Mouse (Mus musculus): Measurements from ENCODE around the gene Actr6. TPM values are rescaled to one million over a fixed set of nuclear protein-coding genes. Genes with fewer than 3 reads are reported as not detected.

Actr6 gene
- polyA plus RNA-seq, 1 experiment from 2014 or later, result 47.2 TPM

DNA sequence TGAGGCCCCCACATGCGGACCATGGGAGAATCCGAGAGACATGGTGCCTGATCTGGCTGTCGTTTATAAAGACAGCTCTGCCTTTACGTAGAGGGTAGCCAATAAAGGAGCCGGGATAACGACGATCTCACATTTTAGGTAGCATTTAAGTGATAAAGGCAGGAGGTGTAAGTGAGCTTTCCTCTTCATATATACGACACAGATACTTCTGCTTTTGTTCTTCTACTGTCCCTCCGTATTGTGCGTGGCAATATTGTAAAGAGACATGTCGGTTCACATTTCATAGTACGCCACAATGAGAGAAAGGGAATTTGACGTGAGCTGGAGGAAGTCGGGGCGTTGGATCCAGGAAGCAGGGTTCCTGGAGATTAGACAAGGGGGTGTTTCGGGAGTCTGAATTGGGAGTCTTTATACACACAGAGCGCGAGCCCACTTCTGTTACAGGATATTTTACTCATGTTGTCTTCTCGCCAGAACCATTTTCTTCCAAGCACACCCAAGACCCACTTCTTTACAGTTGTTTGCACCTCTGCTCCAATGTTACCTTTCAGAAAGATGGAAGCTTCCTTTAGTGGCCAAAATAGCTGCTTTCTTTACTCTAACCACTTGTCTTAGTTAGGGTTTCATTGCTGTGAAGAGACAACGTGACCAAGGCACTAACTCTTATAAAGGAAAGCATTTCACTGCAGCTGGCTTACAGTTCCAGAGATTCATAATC is 36.7 kb downstream of the Actr6 start:
- H3K27ac ChIP-seq, result no peak overlapping the region
- H3K4me2 ChIP-seq, result no peak overlapping the region
- ATAC-seq (ENCODE audit: insufficient number of reproducible peaks, insufficient read depth, low FRiP score, low TSS enrichment, low read depth), result no peak
- H3K9ac ChIP-seq, result no peak overlapping the region
- no peak overlapping the region for H3K4me3 ChIP-seq
- no peaks in the 10 kb centered on the region for H3K4me1 ChIP-seq
- 80% methylated on average over 20 of the region's 20 CpGs for WGBS
- H3K27me3 ChIP-seq, result no peaks in the 10 kb centered on the region
- H3K36me3 ChIP-seq, result no peaks in the 10 kb centered on the region
- no peaks in the 10 kb centered on the region for H3K9me3 ChIP-seq

DNA sequence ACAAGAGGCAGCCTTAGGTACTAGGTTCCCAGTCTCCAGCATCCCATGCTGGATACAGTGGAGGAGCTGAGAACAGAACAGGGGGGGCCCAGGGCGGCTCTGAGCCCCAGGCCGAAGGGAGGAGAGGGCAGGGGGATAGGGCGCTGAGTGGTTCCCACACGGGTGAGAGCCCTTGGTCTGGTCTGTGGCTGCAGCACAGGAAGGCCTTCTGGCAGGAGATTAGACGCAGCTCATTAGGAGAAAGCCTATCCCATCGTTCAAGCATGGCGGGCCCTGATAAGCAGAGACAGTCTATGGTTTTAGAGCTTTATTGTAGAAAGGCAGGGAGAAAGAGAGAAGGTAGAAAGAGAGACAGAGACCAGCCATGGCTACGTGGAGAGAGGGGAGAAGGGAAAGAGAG is 42.1 kb downstream of the Actr6 start:
- no peaks in the 10 kb centered on the region; the same call in 1 of the 2 replicates for H3K27me3 ChIP-seq
- H3K9me3 ChIP-seq, result no peaks in the 10 kb centered on the region
- no peaks in the 10 kb centered on the region for H3K36me3 ChIP-seq
- peaks cover 4% of the 10 kb centered on the region for H3K4me1 ChIP-seq
- no peak overlapping the region for H3K27ac ChIP-seq
- H3K4me3 ChIP-seq, result no peak overlapping the region
- no peak overlapping the region for H3K4me2 ChIP-seq
- WGBS, result 47% methylated on average over 8 of the region's 8 CpGs
- no peak overlapping the region for H3K9ac ChIP-seq
- ATAC-seq (ENCODE audit: insufficient number of reproducible peaks, insufficient read depth, low FRiP score, low TSS enrichment, low read depth), result no peak

DNA sequence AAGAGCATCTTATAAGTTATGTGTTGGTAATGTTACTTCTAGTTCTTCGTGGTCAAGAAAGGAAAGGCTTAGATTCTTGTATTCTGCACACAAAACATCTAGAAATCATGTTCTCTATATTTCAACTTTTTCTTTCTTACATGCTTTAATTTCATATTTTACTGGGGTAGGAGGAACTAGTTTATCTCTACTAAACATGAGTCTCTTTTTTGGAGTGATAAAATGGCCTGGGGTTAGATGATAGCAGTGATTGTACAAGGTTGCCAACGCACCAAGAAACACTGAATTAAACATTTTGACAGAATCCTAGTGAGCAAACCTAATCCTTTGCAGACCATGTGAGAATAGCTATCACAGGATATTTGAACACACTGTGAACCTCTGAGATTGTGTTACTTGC is 44.6 kb downstream of the Actr6 start:
- Histone ChIP-seq H3K27ac (no peak overlapping the region), H3K4me1 (peaks cover 7% of the 10 kb centered on the region), H3K4me3 (no peak overlapping the region), H3K9me3 (no peaks in the 10 kb centered on the region), H3K9ac (no peak overlapping the region), H3K27me3 (no peaks in the 10 kb centered on the region; the same call in 1 of the 2 replicates), H3K36me3 (peaks cover 9% of the 10 kb centered on the region; the same call in 1 of the 2 replicates), H3K4me2 (no peak overlapping the region)
- no peak for ATAC-seq (ENCODE audit: insufficient number of reproducible peaks, insufficient read depth, low FRiP score, low TSS enrichment, low read depth)
- WGBS, result 73% methylated on average over 2 of the region's 2 CpGs

DNA sequence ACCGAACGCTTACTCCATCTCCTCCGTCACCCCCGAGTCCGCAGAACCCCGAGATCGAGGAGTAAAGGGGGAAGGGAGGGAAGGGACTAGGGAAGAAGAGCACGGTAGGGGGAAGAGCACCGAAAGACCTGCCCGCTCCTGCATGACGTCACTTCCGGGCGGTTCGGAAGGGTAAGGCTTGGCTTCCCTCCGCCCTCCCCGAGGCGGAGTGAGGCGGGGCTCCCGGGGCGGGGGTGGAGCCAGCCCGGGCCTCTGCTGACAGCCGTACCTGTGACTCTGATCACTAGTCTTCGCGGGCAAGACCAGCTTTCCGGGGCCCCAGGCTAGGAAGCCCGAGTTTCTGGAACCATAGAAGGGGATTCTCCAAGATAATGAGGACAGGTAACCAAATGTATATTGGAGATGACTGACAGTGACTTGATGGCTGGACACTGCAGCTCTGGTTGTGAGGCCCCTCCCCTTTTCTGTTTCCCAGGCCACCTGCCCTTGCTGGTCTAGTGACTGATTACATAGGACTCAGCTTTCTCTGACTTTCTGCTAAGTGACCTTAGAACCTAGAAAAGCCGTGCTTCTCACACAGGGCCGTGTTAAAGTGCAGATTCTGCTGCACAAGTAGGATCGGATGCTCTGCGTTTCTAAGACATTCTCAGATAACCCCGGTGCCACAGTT is 45.8 kb downstream of the Actr6 start, which contains the start of gene Scyl2:
Gene Scyl2 (minus strand): TSS at position 147 of the 670 bp plus-strand sequence.
- H3K4me1 ChIP-seq, result peaks cover 7% of the 10 kb centered on the region
- ATAC-seq (ENCODE audit: insufficient number of reproducible peaks, insufficient read depth, low FRiP score, low TSS enrichment, low read depth), result peak; percentile 96
- peak within 1 kb of the TSS; percentile 96 for H3K9ac ChIP-seq
- peaks cover 9% of the 10 kb centered on the region; the same call in 1 of the 2 replicates for H3K36me3 ChIP-seq
- H3K27ac ChIP-seq, result peak within 1 kb of the TSS; percentile 28; the same call in 1 of the 2 replicates
- H3K4me2 ChIP-seq, result peak within 1 kb of the TSS; percentile 81
- no peaks in the 10 kb centered on the region; the same call in 1 of the 2 replicates for H3K27me3 ChIP-seq
- 6% methylated on average over 31 of the region's 31 CpGs for WGBS
- H3K4me3 ChIP-seq, result peak within 1 kb of the TSS; percentile 98
- no peaks in the 10 kb centered on the region for H3K9me3 ChIP-seq

DNA sequence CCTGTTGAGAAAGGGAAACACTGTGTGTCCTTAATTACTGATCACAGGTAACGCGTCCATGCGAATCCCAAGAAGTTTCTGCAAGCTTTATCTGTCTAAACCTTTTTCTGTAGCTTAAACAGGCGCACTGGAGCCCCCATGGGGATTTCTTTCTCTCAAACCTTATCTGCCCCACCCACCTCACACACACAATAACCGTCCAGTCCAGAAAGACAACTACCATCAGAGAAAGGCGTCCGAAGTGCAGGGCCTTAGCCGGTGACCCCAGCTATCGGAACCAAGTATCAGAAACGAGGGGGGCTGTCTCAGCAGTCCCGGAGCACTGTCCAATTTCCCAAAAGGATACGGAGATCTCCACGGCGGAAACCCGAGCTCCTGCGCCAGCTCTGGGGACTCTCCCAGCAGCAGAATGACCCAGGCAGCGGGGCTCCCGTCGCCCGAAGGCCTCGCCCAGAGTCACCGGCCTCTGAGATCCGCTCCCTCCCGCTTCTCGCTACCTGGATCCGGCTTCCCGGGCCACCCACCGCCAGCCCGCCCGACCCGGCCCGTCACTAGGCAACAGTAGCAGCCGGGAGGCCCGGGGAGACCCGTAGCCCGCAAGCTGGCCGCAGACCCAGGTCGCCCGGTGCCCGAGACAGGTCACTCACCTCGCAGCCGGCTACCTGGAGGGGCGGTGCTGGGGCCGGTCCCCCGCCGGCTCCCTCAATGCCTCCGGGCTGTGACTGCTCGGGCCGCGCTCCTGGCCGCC is 46.5 kb downstream of the Actr6 start:
- WGBS, result 1% methylated on average over 51 of the region's 51 CpGs
- Histone ChIP-seq H3K9me3 (no peaks in the 10 kb centered on the region), H3K27ac (peak overlapping the region; percentile 28; the same call in 1 of the 2 replicates)

DNA sequence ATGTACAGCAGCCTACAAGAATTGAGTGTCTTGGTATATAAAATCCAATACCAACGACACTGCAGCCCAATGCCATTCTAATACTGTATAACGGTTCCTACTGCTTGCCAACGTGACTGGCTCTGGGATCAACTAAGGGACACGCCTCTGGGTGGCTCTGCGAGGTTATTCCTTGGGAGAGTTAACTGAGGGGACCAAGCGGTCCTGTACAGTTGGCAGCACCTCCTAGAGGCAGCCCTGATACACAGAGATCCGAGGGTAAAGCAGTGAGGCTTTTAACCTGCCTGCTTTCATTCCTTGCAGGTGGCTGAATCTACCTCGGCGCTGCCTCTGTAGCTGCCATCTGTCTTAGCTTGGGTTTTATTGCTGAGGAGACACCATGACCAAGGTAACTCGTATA is 49.1 kb downstream of the Actr6 start:
- H3K27ac ChIP-seq, result no peak overlapping the region
- no peak overlapping the region for H3K4me3 ChIP-seq
- no peak overlapping the region for H3K9ac ChIP-seq
- H3K9me3 ChIP-seq, result no peaks in the 10 kb centered on the region
- H3K27me3 ChIP-seq, result no peaks in the 10 kb centered on the region; the same call in 1 of the 2 replicates
- no peak for ATAC-seq (ENCODE audit: insufficient number of reproducible peaks, insufficient read depth, low FRiP score, low TSS enrichment, low read depth)
- no peak overlapping the region for H3K4me2 ChIP-seq
- peaks cover 7% of the 10 kb centered on the region for H3K4me1 ChIP-seq
- WGBS, result 73% methylated on average over 10 of the region's 10 CpGs
- H3K36me3 ChIP-seq, result peaks cover 13% of the 10 kb centered on the region; the same call in 1 of the 2 replicates

More for the DNA sequence above, 46.5 kb downstream of the Actr6 start:
- H3K4me2 ChIP-seq, result peak overlapping the region; percentile 81
- no peaks in the 10 kb centered on the region; the same call in 1 of the 2 replicates for H3K27me3 ChIP-seq
- H3K4me1 ChIP-seq, result peaks cover 7% of the 10 kb centered on the region
- H3K36me3 ChIP-seq, result peaks cover 9% of the 10 kb centered on the region; the same call in 1 of the 2 replicates
- peak overlapping the region; percentile 98 for H3K4me3 ChIP-seq
- peak; percentile 75 for ATAC-seq (ENCODE audit: insufficient number of reproducible peaks, insufficient read depth, low FRiP score, low TSS enrichment, low read depth)
- H3K9ac ChIP-seq, result peak overlapping the region; percentile 96

DNA sequence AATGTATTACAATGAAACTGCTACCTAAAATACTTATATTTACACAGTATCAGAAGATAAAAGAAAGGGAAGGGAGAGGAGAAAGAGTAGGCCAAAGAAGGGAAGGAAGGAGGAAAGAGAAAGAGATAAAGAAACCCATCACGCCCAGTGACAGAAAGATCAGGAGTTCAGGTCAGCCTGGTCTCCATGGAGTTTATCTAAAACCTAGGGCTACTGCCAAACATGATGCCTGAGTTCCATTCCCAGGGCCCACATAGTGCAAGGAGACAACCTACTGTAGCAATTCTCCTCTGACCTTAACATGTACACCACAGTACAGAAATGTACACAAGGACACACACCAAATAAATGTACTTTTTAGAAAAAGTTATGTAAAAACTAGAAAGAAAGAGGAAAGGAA is 49.9 kb downstream of the Actr6 start:
- Histone ChIP-seq H3K27ac (no peak overlapping the region), H3K9me3 (no peaks in the 10 kb centered on the region), H3K9ac (no peak overlapping the region), H3K4me1 (peaks cover 7% of the 10 kb centered on the region), H3K4me3 (no peak overlapping the region), H3K36me3 (peaks cover 18% of the 10 kb centered on the region; the same call in 1 of the 2 replicates), H3K4me2 (no peak overlapping the region), H3K27me3 (no peaks in the 10 kb centered on the region)
- WGBS, result 94% methylated on average over 1 of the region's 1 CpGs
- no peak for ATAC-seq (ENCODE audit: insufficient number of reproducible peaks, insufficient read depth, low FRiP score, low TSS enrichment, low read depth)

DNA sequence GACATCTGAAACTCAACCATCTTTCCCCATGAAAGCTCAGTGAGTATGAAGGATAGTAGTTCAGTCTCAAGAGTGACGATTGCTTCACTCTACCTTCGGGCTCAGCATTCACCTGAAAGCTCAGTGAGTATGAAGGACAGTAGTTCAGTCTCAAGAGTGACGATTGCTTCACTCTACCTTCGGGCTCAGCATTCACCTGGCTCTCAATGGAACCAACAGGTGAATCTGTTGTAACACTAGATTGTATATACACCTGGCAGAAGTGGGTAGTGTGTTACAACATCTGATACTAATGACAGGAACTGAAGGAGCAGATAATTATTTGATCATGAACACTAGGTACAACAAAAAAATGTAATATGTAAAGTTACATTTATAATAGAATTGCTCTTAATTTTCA is 50.4 kb downstream of the Actr6 start:
- Histone ChIP-seq H3K4me2 (no peak overlapping the region), H3K27ac (no peak overlapping the region), H3K36me3 (peaks cover 18% of the 10 kb centered on the region; the same call in 1 of the 2 replicates), H3K9ac (no peak overlapping the region), H3K4me3 (no peak overlapping the region), H3K27me3 (no peaks in the 10 kb centered on the region), H3K9me3 (no peaks in the 10 kb centered on the region), H3K4me1 (peaks cover 7% of the 10 kb centered on the region)
- WGBS, result 92% methylated on average over 4 of the region's 4 CpGs
- ATAC-seq (ENCODE audit: insufficient number of reproducible peaks, insufficient read depth, low FRiP score, low TSS enrichment, low read depth), result no peak

DNA sequence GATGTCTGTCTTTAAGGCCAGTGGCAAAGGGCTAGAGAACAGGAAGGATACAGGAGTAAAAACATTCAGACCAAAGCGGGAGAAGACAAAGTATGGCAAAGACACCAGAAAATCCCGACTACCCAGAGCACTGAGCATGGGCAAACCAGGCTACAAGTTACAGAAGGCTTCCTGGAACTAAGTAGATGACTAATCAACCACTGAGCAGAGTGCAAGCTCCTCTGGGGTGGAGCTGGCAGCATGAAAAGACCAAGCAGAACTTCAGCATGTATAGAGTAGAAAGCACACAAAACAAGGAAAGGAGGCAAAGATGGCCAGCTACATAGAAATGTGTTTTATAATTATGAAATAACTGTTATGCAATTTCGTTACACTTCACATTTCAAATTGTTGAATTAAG is 51.6 kb downstream of the Actr6 start:
- Histone ChIP-seq H3K4me2 (no peak overlapping the region), H3K36me3 (peaks cover 18% of the 10 kb centered on the region; the same call in 1 of the 2 replicates), H3K4me1 (peaks cover 7% of the 10 kb centered on the region), H3K9ac (no peak overlapping the region), H3K4me3 (no peak overlapping the region), H3K27ac (no peak overlapping the region), H3K9me3 (no peaks in the 10 kb centered on the region), H3K27me3 (no peaks in the 10 kb centered on the region)
- ATAC-seq (ENCODE audit: insufficient number of reproducible peaks, insufficient read depth, low FRiP score, low TSS enrichment, low read depth), result no peak
- WGBS, result 85% methylated on average over 3 of the region's 3 CpGs

DNA sequence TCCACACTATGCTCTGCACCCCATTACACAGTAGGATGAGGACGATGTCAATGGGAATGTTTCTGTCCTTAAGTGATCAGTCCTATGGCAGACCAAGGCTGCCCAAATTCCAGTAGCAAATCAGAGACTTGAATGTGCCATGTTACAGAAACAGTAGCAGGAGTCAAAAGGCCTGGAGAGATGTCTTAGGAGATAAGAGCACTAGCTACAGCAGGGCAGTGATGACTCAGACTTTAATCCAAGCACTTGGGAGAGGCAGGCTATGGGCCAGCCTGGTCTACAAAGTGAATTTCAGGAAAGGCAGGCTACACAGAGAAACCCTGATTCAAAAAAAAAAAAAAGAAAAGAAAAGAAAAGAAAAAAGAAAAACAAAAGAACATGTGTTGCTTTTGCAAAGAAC is 52.6 kb downstream of the Actr6 start:
- WGBS, result 94% methylated on average over 1 of the region's 1 CpGs
- Histone ChIP-seq H3K4me1 (no peaks in the 10 kb centered on the region), H3K4me2 (no peak overlapping the region), H3K9me3 (no peaks in the 10 kb centered on the region), H3K4me3 (no peak overlapping the region), H3K27ac (no peak overlapping the region), H3K36me3 (peaks cover 18% of the 10 kb centered on the region; the same call in 1 of the 2 replicates), H3K27me3 (no peaks in the 10 kb centered on the region), H3K9ac (no peak overlapping the region)
- no peak for ATAC-seq (ENCODE audit: insufficient number of reproducible peaks, insufficient read depth, low FRiP score, low TSS enrichment, low read depth)

DNA sequence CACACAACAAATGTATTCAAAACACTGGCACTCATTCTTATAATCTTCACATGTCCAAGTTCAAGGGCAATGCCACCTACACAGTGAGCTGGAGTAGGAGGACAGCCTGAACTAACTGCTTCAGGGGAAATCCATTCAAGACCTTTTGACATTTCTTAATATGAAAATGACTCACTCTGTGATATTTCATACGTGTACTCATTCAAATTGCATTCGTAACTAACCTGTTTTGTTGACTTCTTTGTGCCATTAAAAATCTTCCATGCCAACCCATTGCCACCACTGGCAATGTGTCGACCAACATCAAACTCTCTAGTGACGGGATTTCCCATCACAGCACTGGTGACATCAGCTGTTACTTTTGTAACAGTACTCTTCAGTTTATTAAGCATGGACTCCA is 54.0 kb downstream of the Actr6 start:
- Histone ChIP-seq H3K4me1 (no peaks in the 10 kb centered on the region), H3K27ac (no peak overlapping the region), H3K4me2 (no peak overlapping the region), H3K27me3 (no peaks in the 10 kb centered on the region), H3K36me3 (peaks cover 11% of the 10 kb centered on the region; the same call in 1 of the 2 replicates), H3K4me3 (no peak overlapping the region), H3K9ac (no peak overlapping the region), H3K9me3 (no peaks in the 10 kb centered on the region)
- 92% methylated on average over 4 of the region's 4 CpGs for WGBS
- ATAC-seq (ENCODE audit: insufficient number of reproducible peaks, insufficient read depth, low FRiP score, low TSS enrichment, low read depth), result no peak
